Mouse (Mus musculus): Measurements from ENCODE around the gene 9430038I01Rik. TPM values are rescaled to one million over a fixed set of nuclear protein-coding genes. Genes with fewer than 3 reads are reported as not detected.
A peak's percentile ranks its signal among the peaks of the same experiment; 100 is the strongest.
"Not testable (repeated sequence)": the region's sequence is repeated elsewhere in the genome, so short reads cannot be mapped to it uniquely, and the experiment has no call there.

9430038I01Rik gene
- 13.8 and 16.0 TPM in 2 replicates for polyA plus RNA-seq (2016; fragmentation: Nextera tagmentation; extraction: Ambion mirVana)

DNA sequence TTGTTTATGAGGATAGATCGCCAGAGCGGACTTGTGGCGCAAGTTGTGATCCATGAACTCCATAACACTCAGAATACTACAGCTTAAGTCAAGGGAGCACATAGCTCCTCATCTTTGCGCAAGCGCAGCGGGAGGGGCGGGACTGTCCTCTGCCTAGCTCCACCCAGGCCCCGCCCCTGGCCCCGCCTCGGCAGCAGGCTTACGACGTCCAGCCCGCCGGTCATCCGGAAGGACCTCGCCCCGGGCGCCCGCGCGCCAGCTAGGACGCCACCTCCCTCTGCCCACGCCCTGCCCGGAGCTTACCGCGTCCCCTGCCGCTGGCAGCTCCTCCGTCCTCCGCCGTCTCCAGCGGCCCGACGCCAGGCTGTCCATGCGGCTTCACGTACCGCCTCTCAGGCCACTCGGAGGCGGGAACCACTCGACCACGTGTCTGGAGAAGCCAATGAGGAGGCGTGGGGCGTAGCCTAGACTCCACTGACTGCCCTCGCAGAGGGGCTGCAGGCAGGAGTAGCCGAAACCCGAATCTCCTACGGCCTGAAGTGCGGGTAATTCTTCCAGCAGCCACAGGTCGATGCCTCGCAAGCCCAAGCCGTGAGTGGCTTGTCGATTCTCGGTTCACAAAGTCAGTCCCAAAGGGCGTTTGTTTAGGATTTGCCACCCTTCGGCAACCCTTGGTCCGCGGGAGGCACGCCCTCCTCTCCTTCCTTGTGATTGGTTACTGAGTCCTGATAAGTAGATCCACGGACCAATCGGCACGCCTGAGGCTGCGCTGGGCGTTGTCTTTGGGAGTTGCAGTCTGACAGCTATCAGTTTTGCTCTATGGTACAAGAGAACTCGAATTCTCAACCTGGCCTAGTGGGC, at the start of gene 9430038I01Rik:
Gene 9430038I01Rik (minus strand): TSS at position 426 of the 861 bp plus-strand sequence.
- Histone ChIP-seq H3K27me3 (no peaks in the 10 kb centered on the region), H3K9ac (peak within 1 kb of the TSS; percentile 68), H3K4me2 (peak within 1 kb of the TSS; percentile 62), H3K4me3 (replicated peaks) (peak within 1 kb of the TSS; percentile 85), H3K4me1 (peaks cover 5% of the 10 kb centered on the region), H3K9me3 (no peaks in the 10 kb centered on the region), H3K27ac (peak within 1 kb of the TSS; percentile 84), H3K36me3 (replicated peaks) (no peaks in the 10 kb centered on the region)
- ATAC-seq (ENCODE audit: low FRiP score), result peak; percentile 100
- under 1% methylated on average over 63 of the region's 63 CpGs for WGBS

DNA sequence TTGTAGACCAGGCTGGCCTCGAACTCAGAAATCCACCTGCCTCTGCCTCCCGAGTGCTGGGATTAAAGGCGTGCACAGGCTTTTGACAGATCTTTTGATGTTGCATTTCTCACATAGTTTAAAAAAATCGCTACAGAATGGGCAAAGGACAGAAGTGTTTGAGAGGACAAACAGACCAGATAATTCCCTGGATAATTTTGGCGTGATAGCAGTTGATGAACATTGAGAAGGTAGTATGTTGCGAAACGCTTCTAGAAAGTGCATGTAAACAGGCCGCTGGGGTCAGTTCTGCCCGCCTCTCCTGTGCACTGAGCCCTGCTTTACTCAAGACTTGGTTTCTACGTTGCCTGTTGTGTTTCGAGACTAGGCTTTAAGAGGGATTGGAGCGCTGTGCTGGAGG, 34.8 kb upstream of the 9430038I01Rik start:
- Histone ChIP-seq H3K9me3 (no peaks in the 10 kb centered on the region), H3K36me3 (replicated peaks) (peaks cover 38% of the 10 kb centered on the region), H3K4me1 (peaks cover 3% of the 10 kb centered on the region; the same call in 1 of the 2 replicates), H3K9ac (no peak overlapping the region), H3K27me3 (no peaks in the 10 kb centered on the region), H3K4me2 (no peak overlapping the region), H3K27ac (no peak overlapping the region), H3K4me3 (replicated peaks) (no peak overlapping the region)
- ATAC-seq (ENCODE audit: low FRiP score), result no peak
- 95% methylated on average over 12 of the region's 12 CpGs for WGBS

DNA sequence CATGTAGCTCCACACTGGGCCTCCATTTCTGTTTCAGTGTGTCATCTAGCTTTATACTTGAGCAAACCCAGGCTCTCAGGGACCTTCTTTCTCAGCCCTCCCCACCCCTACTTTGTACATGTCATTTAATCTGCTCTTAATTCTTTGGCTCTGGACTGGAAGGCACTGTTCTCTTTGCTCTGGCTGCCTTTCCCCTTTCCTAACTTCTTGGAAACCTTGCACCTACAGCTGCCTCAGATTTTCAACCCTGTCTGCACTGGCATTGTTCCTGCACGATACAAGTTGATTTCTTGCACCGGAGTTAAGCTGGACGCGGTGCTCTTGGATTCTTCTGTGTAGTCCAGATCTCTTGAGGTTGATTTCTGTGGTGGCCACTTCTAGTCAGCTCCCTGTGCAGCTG, 32.4 kb upstream of the 9430038I01Rik start:
- H3K4me3 ChIP-seq (replicated peaks), result no peak overlapping the region
- no peaks in the 10 kb centered on the region for H3K27me3 ChIP-seq
- ATAC-seq (ENCODE audit: low FRiP score), result no peak
- peaks cover 24% of the 10 kb centered on the region for H3K4me1 ChIP-seq
- H3K9me3 ChIP-seq, result no peaks in the 10 kb centered on the region
- H3K27ac ChIP-seq, result no peak overlapping the region
- 97% methylated on average over 4 of the region's 4 CpGs for WGBS
- H3K4me2 ChIP-seq, result no peak overlapping the region
- H3K36me3 ChIP-seq (replicated peaks), result peaks cover 25% of the 10 kb centered on the region
- no peak overlapping the region for H3K9ac ChIP-seq

DNA sequence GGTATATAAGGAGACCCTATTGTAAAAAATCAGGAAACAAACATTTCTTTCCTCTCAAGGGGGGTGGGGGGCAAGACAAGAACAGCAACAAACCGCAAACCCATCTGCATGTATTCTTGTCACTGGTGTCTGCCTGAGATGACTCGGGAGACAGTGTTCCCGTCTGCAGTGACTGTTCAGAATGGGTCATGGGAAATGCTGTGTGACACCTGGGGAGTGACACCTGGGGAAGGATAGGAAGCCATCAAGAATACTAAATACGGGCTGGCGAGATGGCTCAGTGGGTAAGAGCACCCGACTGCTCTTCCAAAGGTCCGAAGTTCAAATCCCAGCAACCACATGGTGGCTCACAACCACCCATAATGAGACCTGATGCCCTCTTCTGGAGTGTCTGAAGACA, 28.4 kb upstream of the 9430038I01Rik start:
- H3K4me3 ChIP-seq (replicated peaks), result peak overlapping the region; percentile 79
- H3K36me3 ChIP-seq (replicated peaks); ATAC-seq (ENCODE audit: low FRiP score); H3K27ac ChIP-seq; H3K27me3 ChIP-seq; H3K9me3 ChIP-seq: not testable (repeated sequence)
- peaks cover 24% of the 10 kb centered on the region for H3K4me1 ChIP-seq
- peak overlapping the region; percentile 89 for H3K9ac ChIP-seq
- H3K4me2 ChIP-seq, result peak overlapping the region; percentile 75
- 87% methylated on average over 7 of the region's 7 CpGs for WGBS

DNA sequence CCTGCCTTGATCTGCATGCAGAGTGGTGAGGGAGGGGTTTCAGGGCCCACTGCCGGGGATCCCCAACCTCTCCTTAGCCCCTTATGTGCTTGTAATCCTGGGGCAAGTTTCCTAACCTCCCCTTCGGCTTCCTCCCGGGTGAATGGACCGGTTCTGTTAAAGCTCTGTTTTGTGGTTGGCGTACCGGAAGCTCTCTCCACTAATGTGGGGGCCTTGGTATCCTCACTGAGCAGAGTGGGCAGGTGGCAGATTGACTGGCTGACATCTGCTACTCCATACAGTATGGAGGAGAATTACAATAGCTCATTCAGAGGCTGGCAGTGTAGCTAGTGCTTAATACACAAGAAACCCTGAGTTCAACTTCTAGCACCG, 27.6 kb upstream of the 9430038I01Rik start:
- Histone ChIP-seq H3K4me1 (peaks cover 24% of the 10 kb centered on the region), H3K4me2 (peak overlapping the region; percentile 75), H3K36me3 (replicated peaks) (peaks cover 3% of the 10 kb centered on the region; the same call in 1 of the 2 replicates), H3K27ac (peak overlapping the region; percentile 91), H3K4me3 (replicated peaks) (peak overlapping the region; percentile 79), H3K27me3 (no peaks in the 10 kb centered on the region), H3K9ac (peak overlapping the region; percentile 89), H3K9me3 (no peaks in the 10 kb centered on the region)
- ATAC-seq (ENCODE audit: low FRiP score), result peak; percentile 76
- WGBS, result 4% methylated on average over 7 of the region's 7 CpGs

DNA sequence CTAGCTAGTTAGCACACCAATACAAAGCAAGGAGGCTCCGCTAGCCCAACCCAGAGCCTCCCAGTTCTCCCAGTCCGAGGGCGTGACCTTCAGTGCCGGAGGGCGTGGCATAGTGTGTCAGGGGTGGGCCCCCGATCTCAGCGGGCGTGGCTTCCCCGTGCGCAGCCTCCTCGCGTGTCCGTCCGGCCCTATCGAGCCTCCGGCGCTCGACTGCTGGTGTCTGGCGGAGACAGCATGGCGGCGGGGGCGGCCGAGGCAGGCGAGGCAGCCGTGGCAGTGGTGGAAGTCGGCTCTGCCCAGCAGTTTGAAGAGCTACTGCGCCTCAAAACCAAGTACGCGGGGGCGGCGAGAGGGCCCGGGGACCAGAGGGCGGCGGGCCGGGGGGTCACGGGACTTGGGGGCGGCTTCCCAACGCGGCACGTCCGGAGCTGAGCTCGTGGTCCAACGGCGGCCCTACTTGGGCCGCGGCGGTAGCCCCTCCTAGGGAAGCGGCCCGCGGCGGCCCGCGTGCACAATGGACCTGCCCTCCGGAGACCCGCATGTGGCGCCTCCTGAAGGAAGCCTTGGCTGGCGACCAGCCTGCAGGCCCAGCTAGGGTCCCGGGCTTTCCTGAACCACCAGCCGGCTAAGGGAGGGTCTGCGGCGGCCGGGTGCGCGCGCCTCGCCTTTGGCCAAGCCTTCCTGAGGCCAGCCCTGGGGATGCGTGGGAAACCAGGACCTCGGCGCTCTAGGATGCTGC, 27.0 kb upstream of the 9430038I01Rik start, which contains the start of gene Glrx3:
Gene Glrx3 (plus strand): TSS at position 175 of the 739 bp plus-strand sequence.
- Histone ChIP-seq H3K9me3 (no peaks in the 10 kb centered on the region), H3K4me2 (peak within 1 kb of the TSS; percentile 75), H3K4me1 (peaks cover 25% of the 10 kb centered on the region), H3K27me3 (no peaks in the 10 kb centered on the region), H3K36me3 (replicated peaks) (peaks cover 3% of the 10 kb centered on the region; the same call in 1 of the 2 replicates), H3K9ac (peak within 1 kb of the TSS; percentile 89), H3K27ac (peak within 1 kb of the TSS; percentile 91), H3K4me3 (replicated peaks) (peak within 1 kb of the TSS; percentile 79)
- ATAC-seq (ENCODE audit: low FRiP score), result peak; percentile 95
- under 1% methylated on average over 67 of the region's 69 CpGs for WGBS

DNA sequence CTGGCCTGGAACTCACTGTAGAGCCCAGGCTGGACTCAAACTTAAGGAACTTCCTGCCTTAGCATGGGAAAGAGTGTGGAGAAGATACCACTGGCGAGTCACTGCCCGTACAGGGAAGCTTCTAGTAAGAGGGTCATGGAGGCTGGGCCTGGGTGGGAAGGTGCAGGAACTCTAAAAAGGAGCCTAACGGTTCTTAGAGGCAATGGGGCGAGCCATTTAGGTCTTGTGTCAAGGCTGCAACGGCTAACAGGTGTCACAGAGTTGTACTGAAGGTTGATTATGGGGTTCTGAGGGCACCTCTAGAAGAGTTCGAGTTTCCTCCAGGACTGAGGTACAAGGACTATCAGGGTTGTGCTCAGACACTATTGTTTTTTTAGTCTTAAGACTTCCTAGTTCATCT, 26.3 kb upstream of the 9430038I01Rik start:
- H3K4me2 ChIP-seq, result peak overlapping the region; percentile 75
- no peak for ATAC-seq (ENCODE audit: low FRiP score)
- H3K27ac ChIP-seq, result no peak overlapping the region

DNA sequence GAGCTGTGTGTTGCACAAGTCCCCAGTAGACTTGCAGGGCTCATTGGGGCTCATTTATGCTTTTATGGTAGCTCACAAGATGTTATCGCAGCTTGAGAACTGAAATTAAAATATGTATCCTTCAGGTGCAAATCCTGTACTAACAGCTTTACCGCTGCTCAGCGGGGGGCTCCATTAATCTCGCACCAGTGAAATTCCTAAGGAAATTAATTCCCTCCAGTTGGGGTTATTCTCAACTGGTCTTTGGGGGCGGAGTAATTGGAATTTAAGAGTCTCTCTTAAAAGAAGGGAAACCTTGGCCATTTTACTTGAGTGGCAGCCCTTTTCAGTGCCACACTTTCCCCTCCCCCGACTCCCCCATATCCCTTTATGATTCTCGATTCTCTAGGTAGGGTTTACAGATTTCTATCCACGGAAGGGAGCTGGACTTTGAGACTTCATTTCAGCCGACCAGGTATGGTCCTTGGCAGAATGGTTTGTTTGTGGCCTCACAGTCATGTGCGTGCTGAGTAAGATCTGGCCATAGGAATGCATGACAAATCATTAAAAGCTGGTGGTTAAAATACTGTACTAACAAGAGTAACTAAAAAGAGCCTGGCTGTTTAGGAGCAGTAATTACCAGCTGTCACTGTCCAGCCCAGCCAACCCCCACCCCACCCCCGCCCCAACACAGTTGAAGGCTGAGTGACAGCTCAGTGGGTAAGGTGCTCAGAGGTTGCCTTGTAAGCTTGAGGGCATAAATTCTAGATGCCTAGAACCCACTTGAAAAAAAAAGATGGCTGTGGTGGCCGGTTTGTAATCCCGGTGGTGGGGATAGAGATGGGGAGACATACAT, 21.4 kb upstream of the 9430038I01Rik start:
- Histone ChIP-seq H3K4me3 (replicated peaks) (no peak overlapping the region), H3K27ac (no peak overlapping the region), H3K27me3 (peaks cover 4% of the 10 kb centered on the region; the same call in 1 of the 2 replicates), H3K4me1 (peaks cover 17% of the 10 kb centered on the region), H3K4me2 (peak overlapping the region; percentile 13; the same call in 1 of the 2 replicates), H3K36me3 (replicated peaks) (no peaks in the 10 kb centered on the region), H3K9me3 (no peaks in the 10 kb centered on the region), H3K9ac (no peak overlapping the region)
- ATAC-seq (ENCODE audit: low FRiP score), result peak; percentile 36; the same call in 1 of the 2 replicates
- 22% methylated on average over 13 of the region's 13 CpGs for WGBS

More for the DNA sequence above, 26.3 kb upstream of the 9430038I01Rik start:
- Histone ChIP-seq H3K9ac (no peak overlapping the region), H3K9me3 (no peaks in the 10 kb centered on the region), H3K4me1 (peaks cover 33% of the 10 kb centered on the region), H3K36me3 (replicated peaks) (peaks cover 3% of the 10 kb centered on the region; the same call in 1 of the 2 replicates), H3K27me3 (no peaks in the 10 kb centered on the region), H3K4me3 (replicated peaks) (peak overlapping the region; percentile 79)
- 78% methylated on average over 6 of the region's 6 CpGs for WGBS

DNA sequence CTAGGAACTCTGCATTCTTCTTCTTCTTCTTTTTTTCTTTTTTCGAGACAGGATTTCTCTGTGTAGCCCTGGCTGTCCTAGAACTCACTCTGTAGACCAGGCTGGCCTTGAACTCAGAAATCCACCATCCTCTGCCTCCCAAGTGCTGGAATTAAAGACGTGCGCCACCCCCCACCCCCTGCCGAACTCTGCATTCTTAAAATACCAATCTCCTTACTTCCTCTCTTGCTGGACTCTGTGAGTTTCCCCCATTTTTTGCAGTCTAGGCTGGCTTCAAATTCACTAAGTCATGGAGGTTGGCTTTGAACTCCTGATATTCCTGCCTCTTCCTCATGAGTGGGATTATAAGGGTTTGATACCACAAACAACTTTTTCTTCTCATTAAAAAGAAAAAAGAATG, 16.1 kb upstream of the 9430038I01Rik start:
- ATAC-seq (ENCODE audit: low FRiP score), result no peak
- no peak overlapping the region for H3K4me3 ChIP-seq (replicated peaks)
- no peaks in the 10 kb centered on the region for H3K9me3 ChIP-seq
- H3K9ac ChIP-seq, result no peak overlapping the region
- H3K4me1 ChIP-seq, result peaks cover 7% of the 10 kb centered on the region
- WGBS, result 76% methylated on average over 4 of the region's 4 CpGs
- no peaks in the 10 kb centered on the region for H3K36me3 ChIP-seq (replicated peaks)
- H3K27ac ChIP-seq, result no peak overlapping the region
- peaks cover 4% of the 10 kb centered on the region; the same call in 1 of the 2 replicates for H3K27me3 ChIP-seq
- H3K4me2 ChIP-seq, result no peak overlapping the region

DNA sequence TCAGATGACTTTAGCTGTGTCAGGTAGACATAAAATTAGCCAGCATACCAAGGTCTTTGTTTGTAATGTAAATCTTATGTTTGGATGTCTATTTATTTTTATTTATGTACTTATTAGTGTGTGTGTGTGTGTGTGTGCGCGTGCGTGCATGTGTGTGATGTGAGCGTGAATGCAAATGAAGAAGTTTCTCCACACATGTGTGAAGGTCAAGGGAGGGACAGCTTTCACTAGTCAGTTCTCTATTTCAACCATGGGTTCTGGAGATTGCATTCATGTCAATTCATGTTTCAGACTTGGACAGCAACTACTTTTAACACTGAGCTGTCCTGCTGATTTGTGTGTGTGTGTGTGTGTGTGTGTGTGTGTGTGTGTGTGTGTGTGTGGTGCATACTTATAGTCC, 10.7 kb upstream of the 9430038I01Rik start:
- no peaks in the 10 kb centered on the region for H3K9me3 ChIP-seq
- no peak for ATAC-seq (ENCODE audit: low FRiP score)
- no peaks in the 10 kb centered on the region for H3K36me3 ChIP-seq (replicated peaks)
- H3K27me3 ChIP-seq, result no peaks in the 10 kb centered on the region
- H3K4me2 ChIP-seq, result no peak overlapping the region
- WGBS, result 95% methylated on average over 4 of the region's 4 CpGs
- no peak overlapping the region for H3K9ac ChIP-seq
- H3K4me3 ChIP-seq (replicated peaks), result no peak overlapping the region
- no peak overlapping the region for H3K27ac ChIP-seq
- H3K4me1 ChIP-seq, result no peaks in the 10 kb centered on the region

DNA sequence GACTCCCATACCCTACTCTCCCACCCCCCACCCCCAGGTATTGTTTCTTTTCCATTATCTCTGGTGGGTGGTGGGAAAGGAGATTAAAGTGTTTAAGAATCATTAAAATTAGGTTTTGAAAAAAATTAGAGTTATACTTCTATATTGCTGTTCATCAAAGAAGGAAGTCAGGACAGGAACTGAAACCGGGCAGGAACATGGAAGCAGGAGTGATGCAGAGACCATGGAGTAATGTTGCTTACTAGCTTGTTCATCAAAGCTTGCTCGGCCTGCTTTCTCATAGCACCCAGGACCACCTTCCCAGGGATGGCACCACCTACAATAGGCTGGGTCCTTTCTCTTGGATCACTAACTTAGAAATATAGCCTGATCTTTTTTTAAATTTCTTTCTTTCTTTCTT, 10.0 kb upstream of the 9430038I01Rik start:
- no peak overlapping the region for H3K4me3 ChIP-seq (replicated peaks)
- no peaks in the 10 kb centered on the region for H3K9me3 ChIP-seq
- H3K4me2 ChIP-seq, result no peak overlapping the region
- H3K27ac ChIP-seq, result no peak overlapping the region
- 95% methylated on average over 2 of the region's 2 CpGs for WGBS
- ATAC-seq (ENCODE audit: low FRiP score), result no peak
- H3K4me1 ChIP-seq, result no peaks in the 10 kb centered on the region
- H3K9ac ChIP-seq, result no peak overlapping the region
- H3K27me3 ChIP-seq, result no peaks in the 10 kb centered on the region
- no peaks in the 10 kb centered on the region for H3K36me3 ChIP-seq (replicated peaks)

Measured in forebrain, embryonic 12.5 days (tissue).